Mouse (Mus musculus) spleen, postnatal 36 days (tissue): Measurements from ENCODE around the gene Krt42.
"Not testable (repeated sequence)": the region's sequence is repeated elsewhere in the genome, so short reads cannot be mapped to it uniquely, and the experiment has no call there.

Source experiments
- DNase-seq, 2 experiments: peaks; one replicate each; pipeline ENCODE4 v3.0.0; 2022; ENCODE audit warnings: low spot score in 2 of 2, mixed read lengths in 1 of 2

Gene Krt42

DNA sequence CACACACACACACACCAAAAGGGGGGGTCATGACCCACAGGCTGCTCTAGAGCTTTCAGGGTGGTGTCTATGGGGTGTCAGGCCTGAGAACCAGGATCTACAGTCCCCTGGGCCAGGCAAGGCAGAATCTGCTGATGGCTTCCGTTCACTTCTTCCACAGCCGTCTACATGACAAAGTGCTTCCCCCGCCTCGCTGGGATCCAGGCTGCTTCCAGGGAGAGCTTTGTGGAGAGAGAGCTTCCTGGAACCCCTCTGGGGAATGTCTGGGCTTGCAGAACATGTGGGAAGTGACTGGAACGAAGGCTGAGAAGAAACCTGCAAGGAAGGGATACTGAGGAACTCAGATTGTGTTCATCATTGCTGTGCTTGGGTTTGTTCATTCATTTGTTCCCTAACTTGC lies 9.1 kb upstream of the Krt42 start:
- DNase-seq = no peak

DNA sequence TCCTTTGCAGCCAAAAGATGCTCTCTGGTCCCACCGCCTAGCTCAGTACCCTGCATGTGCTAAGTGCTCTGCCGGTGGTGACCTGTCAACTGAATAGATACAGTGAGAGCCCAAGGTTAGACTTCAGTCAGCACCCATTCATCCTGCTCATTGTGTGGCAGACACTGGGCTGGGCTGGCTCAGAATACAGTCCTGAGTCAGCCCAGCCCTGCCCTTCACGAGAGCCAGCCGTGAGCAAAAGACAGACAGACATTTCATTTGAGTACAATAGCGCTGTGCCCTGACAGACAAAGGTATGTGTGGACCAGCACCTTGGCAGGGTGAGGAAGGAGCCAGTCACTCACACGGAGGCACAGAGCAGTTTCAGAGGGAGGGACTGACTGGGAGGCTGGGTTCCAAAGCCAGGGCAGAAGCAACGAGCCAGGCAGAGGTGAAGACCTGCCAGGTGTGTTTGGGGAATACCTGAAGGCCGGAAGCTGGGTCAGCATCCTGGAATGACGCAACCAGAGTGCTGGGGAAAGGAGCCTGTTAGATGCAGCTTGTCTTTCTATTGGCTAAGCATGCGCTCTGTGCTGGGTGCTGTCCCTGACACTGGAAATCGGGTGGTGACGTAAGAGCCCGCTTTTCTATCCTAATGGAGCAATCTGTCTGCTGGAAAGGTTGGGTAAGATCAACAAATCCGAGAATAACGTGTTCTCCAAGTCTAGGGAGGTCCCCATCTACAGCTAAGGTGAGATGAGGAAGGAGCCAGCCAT lies 8.2 kb upstream of the Krt42 start:
- DNase-seq = no peak

DNA sequence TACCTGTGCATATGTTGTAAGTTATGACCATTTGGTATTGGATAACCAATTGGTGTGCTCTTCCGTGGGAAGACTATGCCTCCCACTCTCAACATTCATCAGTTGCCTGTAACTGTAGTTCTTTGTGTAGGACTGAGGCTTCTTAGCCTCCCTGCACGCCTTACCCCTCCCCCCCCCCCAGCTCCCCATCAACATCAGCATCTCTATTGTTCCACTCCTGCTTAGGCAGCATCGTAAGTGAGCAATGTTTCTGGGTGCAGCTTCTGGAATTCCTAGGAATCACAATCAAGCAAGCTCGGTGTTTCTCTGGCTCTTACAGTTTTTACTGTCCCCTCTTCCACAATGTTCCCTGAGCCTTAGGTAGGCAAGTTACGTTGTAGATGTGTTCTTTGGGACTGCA lies 5.8 kb upstream of the Krt42 start:
- no peak for DNase-seq

DNA sequence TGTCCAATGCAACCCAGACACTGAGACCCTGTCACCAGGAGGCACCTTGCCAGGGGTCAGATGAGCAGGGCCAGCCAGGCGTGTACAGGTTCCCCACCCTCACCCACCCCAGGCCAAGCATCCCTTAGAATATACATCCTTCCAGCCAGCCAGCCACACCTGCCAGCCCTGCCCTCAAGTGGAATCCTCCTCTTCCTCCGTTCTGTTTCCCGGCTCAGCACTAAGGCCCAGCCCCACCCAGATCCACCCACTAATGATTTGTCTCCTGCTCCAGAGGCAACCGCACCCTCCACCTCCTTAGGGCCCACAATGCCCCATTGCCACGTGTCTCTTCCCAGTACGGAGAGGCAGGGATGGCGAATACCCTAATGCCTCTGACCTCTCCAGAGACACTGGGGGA lies 5.0 kb upstream of the Krt42 start:
- DNase-seq = no peak

DNA sequence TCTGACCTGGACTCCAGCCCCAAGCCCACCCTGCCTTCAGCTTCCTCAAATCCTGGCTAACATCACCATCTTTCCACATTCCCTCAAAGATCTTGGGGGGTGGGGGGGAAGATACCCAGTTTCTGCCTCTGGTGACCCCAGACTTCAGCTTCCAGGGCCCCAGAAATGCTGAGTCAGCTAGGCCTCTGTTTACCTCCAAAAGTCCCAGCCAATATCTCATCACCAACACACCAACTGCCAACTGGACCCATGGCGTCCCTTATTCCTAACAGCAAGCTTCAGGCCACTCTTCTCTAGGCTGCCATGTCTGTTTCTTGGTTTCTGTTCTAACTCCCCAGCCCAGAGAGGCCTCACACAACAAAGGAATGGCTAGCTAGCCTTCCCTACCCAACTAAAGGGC lies 2.2 kb upstream of the Krt42 start:
- DNase-seq = no peak

DNA sequence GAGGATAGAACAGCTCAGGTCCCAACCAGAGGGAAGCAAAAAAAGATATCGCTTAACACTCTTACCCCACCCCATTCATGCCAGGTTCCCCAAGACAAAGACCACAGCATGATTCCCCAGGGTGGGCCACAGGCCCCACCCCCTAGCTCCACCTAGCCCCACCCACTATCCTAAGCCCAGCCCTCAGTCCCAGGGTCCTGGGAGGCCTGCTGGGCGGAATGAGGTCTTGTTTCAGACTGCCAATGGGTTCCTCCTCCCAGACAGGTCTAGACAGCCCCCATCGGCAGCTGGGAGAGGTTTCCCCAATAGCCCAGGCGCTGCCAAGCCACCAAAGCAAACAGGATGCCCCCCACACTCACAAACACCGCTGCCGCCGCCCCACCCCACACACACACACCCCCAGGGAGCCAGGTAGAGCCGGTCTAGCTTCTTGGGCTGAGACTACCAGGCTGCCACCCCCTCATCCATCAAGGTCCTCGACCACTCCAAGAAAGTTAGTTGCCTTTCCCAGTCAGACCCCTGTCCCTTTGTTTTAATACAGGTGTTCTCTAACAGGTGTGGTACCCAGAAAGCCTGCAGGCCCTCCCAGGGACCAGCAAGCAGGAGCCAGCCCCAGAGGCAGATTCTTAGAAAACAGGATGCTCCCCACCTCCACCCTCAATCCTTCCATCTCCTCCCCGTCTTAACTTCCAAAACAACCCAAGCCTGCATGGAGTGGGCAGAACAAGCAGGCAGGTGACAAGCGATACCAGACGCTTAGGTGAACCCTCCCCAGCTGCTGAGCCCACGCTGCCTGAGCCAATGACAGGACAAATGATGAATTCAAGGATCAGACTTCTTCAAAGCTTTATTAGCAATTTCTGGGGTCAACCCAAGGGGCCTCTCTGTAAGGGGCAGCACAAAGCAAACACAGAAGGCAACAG lies 7.4 kb downstream of the Krt42 start:
- DNase-seq = no peak

DNA sequence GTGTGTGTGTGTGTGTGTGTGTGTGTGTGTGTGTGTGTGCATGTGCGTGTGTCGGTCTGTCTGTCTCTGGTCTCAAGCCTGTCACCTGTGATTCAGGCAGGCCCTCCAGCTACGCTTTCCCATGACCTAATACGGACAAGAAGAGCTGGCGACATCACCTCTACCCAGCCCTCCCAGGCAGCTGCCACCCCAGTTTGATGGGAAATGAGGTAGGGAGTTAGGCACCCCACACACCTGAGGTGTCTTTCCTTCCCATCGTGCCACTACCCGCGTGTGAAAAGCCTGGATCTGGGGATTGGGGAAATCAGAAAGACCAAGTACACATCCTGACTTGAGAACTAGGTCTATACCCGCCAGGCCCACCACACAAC lies 8.5 kb downstream of the Krt42 start:
- no peak for DNase-seq

DNA sequence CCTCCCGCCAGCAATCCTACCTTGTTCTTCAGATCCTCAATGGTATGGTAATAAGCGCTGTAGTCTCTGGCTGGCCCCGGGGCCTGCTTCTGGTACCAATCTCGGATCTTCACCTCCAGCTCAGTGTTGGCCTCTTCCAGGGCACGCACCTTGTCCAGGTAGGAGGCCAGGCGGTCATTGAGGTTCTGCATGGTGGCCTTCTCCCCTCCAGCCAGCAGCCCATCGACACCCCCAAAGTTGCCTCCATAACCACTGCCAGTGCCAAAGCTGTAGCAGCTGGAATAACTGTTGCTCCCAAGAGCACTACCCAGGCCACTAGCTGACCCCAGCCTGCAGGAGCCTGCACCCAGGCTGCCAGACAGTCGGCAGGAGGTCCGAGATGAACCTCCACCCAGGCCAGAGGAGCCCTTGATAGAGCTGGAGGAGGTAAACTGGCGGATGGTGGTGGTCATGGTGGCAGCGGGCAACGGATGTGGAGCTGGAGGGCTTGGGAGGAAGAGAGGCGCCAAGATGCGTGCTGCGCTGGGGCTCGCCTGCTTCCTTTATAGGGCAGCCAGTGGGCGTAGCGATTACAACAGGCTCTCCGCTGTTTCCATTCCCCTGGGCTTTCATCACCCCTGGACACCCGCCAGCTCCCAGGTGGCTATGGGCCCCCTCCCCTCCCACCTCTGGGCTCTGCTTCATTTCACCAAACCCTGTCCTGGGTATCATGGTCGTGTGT lies 9.0 kb downstream of the Krt42 start, which contains the start of gene Krt17:
Krt17 (minus strand) TSS at position 516 of the 721 bp plus-strand sequence.
- no peak for DNase-seq

DNA sequence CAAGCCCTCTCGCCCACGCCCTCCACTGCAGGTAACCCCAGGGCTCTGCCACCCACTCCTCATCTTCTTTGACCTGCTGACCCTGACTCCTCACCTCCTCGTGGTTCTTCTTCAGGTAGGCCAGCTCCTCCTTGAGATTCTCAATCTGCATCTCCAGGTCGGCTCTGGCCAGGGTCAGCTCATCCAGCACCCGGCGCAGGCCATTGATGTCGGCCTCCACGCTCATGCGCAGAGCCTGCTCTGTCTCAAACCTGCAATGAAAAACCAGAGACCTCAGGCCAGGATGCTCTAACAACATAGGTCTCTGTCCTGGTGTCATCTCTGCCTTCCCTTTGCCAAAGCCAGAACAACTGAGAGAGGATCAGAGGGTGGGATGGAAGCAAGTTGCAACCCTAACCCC lies 10.6 kb downstream of the Krt42 start:
- DNase-seq = no peak

DNA sequence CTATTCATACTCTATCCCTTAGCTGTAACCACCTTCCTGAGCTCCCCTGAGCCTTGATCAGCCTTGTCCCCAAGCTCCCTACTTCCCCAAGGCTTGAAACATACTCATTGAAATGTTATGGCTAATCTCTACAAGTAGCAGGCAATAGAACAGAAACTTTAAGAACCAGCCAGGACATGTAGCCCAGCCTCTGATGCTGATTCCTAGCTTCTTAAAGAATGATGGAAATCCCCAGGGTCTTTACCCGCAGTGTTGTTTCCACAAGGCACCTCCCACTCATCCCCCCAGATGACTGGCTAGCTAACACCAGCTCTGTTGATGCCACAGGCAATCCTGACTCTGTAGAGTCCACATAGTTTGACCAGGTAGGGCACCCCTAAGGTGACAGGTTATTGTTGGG lies 11.7 kb downstream of the Krt42 start:
- DNase-seq = no peak

DNA sequence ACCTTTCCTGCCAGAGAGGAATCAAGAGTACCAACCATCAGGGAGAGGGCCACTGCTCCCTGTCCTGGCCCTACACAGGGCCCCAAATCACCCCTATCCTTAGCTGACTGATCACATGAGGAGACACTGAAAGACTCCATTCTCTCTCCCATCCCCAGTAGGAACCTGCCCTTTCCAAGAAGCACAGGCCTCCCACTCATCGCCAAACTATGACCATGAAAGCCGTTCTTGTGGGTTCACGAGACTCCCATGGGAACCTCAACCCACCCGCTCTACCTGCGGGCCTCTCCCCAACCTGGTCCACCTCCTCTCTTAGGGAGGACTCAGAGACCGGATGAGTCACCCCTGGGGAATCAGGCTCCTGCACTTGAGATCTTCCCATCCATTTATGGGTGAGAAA lies 14.2 kb downstream of the Krt42 start:
- DNase-seq = no peak

DNA sequence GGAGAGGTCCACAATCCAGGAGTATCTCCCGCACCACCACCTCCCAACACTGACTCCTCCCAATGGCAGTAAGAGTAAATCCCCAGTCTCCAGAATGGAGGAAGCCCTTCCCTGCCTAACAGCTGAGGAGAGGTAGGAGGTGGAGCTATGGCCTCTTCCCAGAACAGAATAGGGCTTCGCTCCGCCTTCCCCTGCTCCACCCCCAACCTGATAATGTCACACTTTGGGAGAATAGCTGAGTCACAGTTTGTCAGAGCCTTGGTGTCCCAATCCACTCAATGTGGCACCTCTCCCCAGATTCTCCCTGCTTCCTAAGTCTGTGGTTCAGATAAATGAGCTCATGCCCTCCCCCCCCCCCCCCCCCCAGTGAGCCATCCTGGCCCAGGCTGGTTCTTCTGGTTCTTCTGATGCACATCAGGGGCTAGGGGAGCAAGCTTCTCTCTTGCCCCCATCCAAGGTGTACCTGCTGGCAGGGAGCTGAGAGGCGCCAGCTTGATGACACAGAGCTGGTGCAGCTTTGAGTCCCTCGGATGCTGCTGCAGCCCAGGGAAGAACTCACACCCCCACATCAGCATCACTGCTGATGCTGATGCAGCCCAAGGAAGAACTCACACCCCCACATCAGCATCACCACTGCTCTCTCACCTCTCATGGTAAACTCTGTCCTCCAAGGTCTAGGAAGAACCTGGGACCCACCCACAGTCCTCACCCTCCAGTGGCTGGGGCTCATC lies 15.1 kb downstream of the Krt42 start:
- DNase-seq = no peak

DNA sequence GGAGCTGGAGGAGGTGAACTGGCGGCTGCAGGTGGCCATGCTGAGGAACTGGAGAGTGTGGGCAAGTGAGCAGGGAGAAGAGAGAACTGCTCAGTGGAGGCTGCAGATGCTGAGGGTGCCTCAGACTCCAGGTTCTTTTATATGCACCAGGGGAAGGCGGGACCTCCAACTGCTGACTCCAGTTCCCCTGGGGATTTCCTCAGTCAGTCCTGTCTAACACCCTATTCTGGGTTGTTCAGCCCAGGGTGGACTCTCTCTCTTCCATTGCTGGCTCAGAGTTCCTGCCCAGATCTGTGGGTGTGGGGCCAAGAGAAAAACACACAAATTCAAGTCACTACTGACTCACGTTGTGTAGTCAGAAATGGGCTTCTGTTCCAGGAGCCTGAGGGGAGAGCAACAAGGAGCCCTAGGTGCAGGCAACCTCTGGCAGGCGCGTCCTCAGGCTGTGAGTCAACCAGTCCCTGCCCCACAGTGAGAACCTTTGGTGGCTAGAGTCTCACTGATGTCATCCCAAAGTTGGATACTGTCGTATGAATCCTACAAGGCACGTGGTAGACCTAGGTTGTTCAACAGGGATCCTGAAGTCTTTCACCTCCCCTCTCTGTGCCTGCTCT lies 20.7 kb downstream of the Krt42 start, which contains the start of gene Krt16:
Krt16 (minus strand) TSS at position 51 of the 614 bp plus-strand sequence.
- DNase-seq = no peak

DNA sequence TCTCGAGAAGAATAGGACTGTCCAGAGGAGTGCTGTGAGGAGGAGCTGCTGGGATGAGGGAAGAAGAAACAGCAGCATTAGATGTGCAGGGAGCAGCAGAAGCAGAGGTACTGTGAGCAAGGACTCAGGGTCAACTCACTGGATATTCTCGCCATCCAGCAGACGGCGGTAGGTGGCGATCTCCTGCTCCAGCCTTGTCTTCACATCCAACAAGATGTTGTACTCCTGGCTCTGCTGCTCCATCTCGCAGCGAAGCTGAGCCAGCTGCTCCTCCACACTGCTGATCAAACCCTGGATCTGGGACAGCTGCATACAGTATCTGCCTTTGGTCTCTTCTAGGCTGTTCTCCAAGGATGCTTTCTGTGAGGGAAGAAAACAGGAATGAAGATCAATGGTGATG lies 23.2 kb downstream of the Krt42 start:
- DNase-seq = not testable (repeated sequence)

DNA sequence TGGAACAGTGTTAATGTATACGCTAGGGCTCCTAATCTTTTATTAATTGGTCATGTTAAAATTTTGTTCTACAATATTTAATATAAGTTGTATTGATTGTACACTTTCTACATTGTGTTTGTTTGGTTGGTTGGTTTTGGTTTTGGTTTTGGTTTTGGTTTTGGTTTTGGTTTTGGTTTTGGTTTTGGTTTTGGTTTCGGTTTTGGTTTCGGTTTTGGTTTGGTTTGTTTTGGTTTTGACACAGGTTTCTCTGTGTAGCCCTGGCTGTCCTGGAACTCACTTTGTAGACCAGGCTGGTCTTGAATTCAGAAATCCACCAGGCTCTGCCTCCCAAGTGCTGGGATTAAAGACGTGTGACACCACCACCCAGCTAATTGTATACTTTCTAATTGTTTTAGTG lies 29.4 kb downstream of the Krt42 start:
- not testable (repeated sequence) for DNase-seq

DNA sequence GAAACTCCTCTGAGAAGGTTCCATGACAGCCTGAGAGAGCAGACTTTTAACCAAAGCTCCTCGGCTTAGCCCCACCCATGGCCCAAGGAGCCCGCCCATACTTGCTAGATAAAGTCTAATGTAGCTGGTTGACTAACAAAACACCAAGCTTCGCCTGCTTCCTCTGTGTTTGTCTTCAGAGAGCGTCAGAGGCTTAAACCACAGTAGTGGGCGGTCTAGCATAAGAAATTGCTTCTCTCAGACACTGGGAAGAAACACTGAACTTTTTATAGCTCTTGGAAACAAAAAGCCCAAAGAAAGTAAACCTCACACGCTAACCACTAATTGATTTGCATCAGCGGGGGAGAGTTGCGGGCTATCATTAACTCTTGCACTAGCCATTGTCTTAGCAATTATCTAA lies 47.9 kb downstream of the Krt42 start:
- no peak for DNase-seq

DNA sequence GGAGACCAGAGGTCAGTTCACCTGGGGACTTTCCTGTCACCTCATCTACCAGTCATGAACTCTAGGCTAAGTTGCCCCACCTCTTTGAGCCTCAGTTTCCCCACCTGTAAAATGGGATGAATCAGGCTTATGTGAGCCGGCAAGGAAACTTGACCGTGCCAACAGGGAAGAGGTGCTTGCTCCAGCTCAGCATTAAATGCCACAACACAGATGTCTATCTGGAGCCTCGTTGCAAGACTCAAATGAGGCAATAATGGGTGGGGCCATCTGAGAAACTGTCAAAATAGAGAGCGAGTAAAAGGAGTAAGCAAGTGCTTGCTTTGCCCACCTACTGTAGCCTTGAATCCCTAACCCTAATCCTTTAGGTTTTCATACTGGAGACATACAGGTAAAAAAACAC lies 50.4 kb downstream of the Krt42 start:
- DNase-seq = no peak
